Mouse (Mus musculus): ENCODE results near the gene Rgcc.
A peak's percentile ranks its signal among the peaks of the same experiment; 100 is the strongest.

The Rgcc gene

GRCm38 (mm10) chr14:79275870-79276395 is 25.5 kb downstream of the Rgcc start:
- DNase-seq: no peak

- no peak for DNase-seq
Measured at GRCm38 (mm10) chr14:79275441-79275840, 26.0 kb downstream of the Rgcc start.

- no peak for DNase-seq
Measured at GRCm38 (mm10) chr14:79273697-79274477, 27.6 kb downstream of the Rgcc start.

GRCm38 (mm10) chr14:79272991-79273390 is 28.5 kb downstream of the Rgcc start:
- no peak for DNase-seq

- no peak for DNase-seq
Measured at GRCm38 (mm10) chr14:79272188-79272694, 29.2 kb downstream of the Rgcc start.

GRCm38 (mm10) chr14:79269551-79269950 is 31.9 kb downstream of the Rgcc start:
- DNase-seq: no peak

- DNase-seq: no peak
Measured at GRCm38 (mm10) chr14:79267878-79268277, 33.6 kb downstream of the Rgcc start.

GRCm38 (mm10) chr14:79267382-79267781 is 34.1 kb downstream of the Rgcc start:
- DNase-seq: no peak

GRCm38 (mm10) chr14:79266408-79266807 is 35.0 kb downstream of the Rgcc start:
- DNase-seq: no peak

GRCm38 (mm10) chr14:79265738-79266137 is 35.7 kb downstream of the Rgcc start:
- DNase-seq: no peak

GRCm38 (mm10) chr14:79263321-79263720 is 38.1 kb downstream of the Rgcc start:
- DNase-seq: no peak

GRCm38 (mm10) chr14:79262677-79263076 is 38.8 kb downstream of the Rgcc start:
- DNase-seq: peak; percentile 67 to 74

GRCm38 (mm10) chr14:79259062-79259779 is 42.2 kb downstream of the Rgcc start:
- no peak for DNase-seq

- DNase-seq: no peak
Measured at GRCm38 (mm10) chr14:79256656-79257055, 44.8 kb downstream of the Rgcc start.

GRCm38 (mm10) chr14:79255786-79256185 is 45.7 kb downstream of the Rgcc start:
- DNase-seq: no peak

GRCm38 (mm10) chr14:79251727-79252285 is 49.6 kb downstream of the Rgcc start:
- DNase-seq: no peak

GRCm38 (mm10) chr14:79244571-79244970 is 56.9 kb downstream of the Rgcc start:
- DNase-seq: peak; percentile 85 to 90

GRCm38 (mm10) chr14:79243038-79243883 is 58.2 kb downstream of the Rgcc start:
- DNase-seq: peak in 1 of 2 experiments; percentile 25

- no peak for DNase-seq
Measured at GRCm38 (mm10) chr14:79242386-79242720, 59.1 kb downstream of the Rgcc start.

- DNase-seq: no peak
Measured at GRCm38 (mm10) chr14:79241656-79242385, 59.6 kb downstream of the Rgcc start.

- DNase-seq: no peak
Measured at GRCm38 (mm10) chr14:79241057-79241570, 60.3 kb downstream of the Rgcc start.

GRCm38 (mm10) chr14:79239402-79239801 is 62.0 kb downstream of the Rgcc start:
- no peak for DNase-seq
